Comparison of ENCODE assay signal across 26 mouse cellular contexts in genomic region chr4:71745741-71746140, GRCm38 (mm10). TPM values are rescaled to one million over a fixed set of nuclear protein-coding genes. Genes with fewer than 3 reads are reported as not detected.
DNase-seq lines count a peak whose midpoint lies in the region; ATAC-seq and TF ChIP-seq lines count a peak whose summit lies in the region.
"Had no signal": no experiment of that assay in that cellular context is flagged by ENCODE, and none has a peak within 500 bp of the region (broad histone marks: within the 10 kb centered on the region; RNA-seq: fewer than 3 reads in every experiment).

No protein-coding gene starts in this region.

- H3K9me3 ChIP-seq in CH12.LX (replicated peaks; ENCODE audit: low read length): peaks cover 19% of the 10 kb centered on the region
- H3K9me3 ChIP-seq in ES-E14 (ENCODE audit: control insufficient read depth, insufficient read depth, low read depth, low read length): no peaks in the 10 kb centered on the region
- H3K9me3 ChIP-seq in MEL (replicated peaks; ENCODE audit: insufficient read depth, low read length): no peaks in the 10 kb centered on the region
- H3K9me3 ChIP-seq in forebrain, embryonic 15.5 days: no peaks in the 10 kb centered on the region

- TF ChIP-seq POLR2A in CH12.LX (IDR thresholded peaks at IDR 0.05; ENCODE audit: low read depth, low read length): no peak
- no peak for TF ChIP-seq POLR2A in MEL (IDR thresholded peaks at IDR 0.05; ENCODE audit: control insufficient read depth in 1 of 2, insufficient read depth in 1 of 2, low read depth in 1 of 2, low read length in 2 of 2, poor library complexity in 1 of 2)

- in situ Hi-C loops in CH12.LX (cut with MboI; ENCODE audit: low pct_ligation_motif_present, low pct_unique_long_range_greater_than_20kb, low sequenced_read_pairs): no loop called here
- in situ Hi-C loops in ES-E14 (cut with MboI; ENCODE audit: low sequenced_read_pairs in 2 of 2, unreplicated experiment in 2 of 2): no loop called here

- H3K79me2 ChIP-seq in CH12.LX (replicated peaks; ENCODE audit: control insufficient read depth, extremely low read depth, insufficient read depth, poor library complexity, severe bottlenecking) (no peaks in the 10 kb centered on the region), MEL (ENCODE audit: control insufficient read depth, insufficient read depth, low read length, poor library complexity) (no peaks in the 10 kb centered on the region)

- TF ChIP-seq RAD21 in CH12.LX (IDR thresholded peaks at IDR 0.05; ENCODE audit: low read depth, low read length) (no peak), MEL (IDR thresholded peaks at IDR 0.05; ENCODE audit: low read depth, low read length) (no peak)

- H3K9ac ChIP-seq in CH12.LX (ENCODE audit: insufficient read depth, low read depth): no peak overlapping the region
- H3K9ac ChIP-seq in ES-E14 (ENCODE audit: insufficient read depth, low read depth, low read length, poor library complexity, severe bottlenecking): no peak overlapping the region
- no peak overlapping the region for H3K9ac ChIP-seq in MEL (ENCODE audit: control insufficient read depth, low read depth, low read length, poor library complexity, severe bottlenecking)
- H3K9ac ChIP-seq in forebrain, embryonic 15.5 days (replicated peaks): no peak overlapping the region

- no peak for TF ChIP-seq EP300 in CH12.LX (IDR thresholded peaks at IDR 0.05; ENCODE audit: low read length)
- no peak for TF ChIP-seq EP300 in MEL (IDR thresholded peaks at IDR 0.05; ENCODE audit: low read depth in 1 of 2, low read length in 2 of 2)

- H3K27ac ChIP-seq in CH12.LX (ENCODE audit: insufficient read depth, low read depth): no peak overlapping the region
- H3K27ac ChIP-seq in ES-E14 (ENCODE audit: insufficient read depth, low read depth, low read length, poor library complexity, severe bottlenecking): no peak overlapping the region
- H3K27ac ChIP-seq in MEL (ENCODE audit: control insufficient read depth, low read depth, low read length): no peak overlapping the region
- H3K27ac ChIP-seq in forebrain, embryonic 15.5 days (replicated peaks): no peak overlapping the region

- no peak for TF ChIP-seq CTCF in CH12.LX (conservative IDR thresholded peaks at IDR 0.05 in 1 of 2, IDR thresholded peaks at IDR 0.05 in 1 of 2; ENCODE audit: low read depth in 2 of 2, low read length in 2 of 2)
- no peak for TF ChIP-seq CTCF in MEL (IDR thresholded peaks at IDR 0.05 in 2 of 3, conservative IDR thresholded peaks at IDR 0.05 in 1 of 3; ENCODE audit: control insufficient read depth in 1 of 3, insufficient read depth in 1 of 3, low read depth in 2 of 3, low read length in 3 of 3, poor library complexity in 1 of 3, severe bottlenecking in 1 of 3)

- ATAC-seq in forebrain, embryonic 15.5 days (replicated peaks): no peak
- ATAC-seq: activated CD4-positive, CD25-positive, alpha-beta regulatory T cell, adult 4 months; CD4-positive, CD25-positive, alpha-beta regulatory T cell, adult 4 months; Patski had no signal

- no peak overlapping the region for H3K4me2 ChIP-seq in CH12.LX (ENCODE audit: insufficient read depth, low read depth, poor library complexity, severe bottlenecking)
- H3K4me2 ChIP-seq in forebrain, embryonic 15.5 days (replicated peaks): no peak overlapping the region

- H3K4me3 ChIP-seq in CH12.LX (replicated peaks in 1 of 3; ENCODE audit: low read depth in 2 of 3, low read length in 2 of 3, poor library complexity in 1 of 3): no peak overlapping the region
- no peak overlapping the region for H3K4me3 ChIP-seq in ES-E14 (ENCODE audit: insufficient read depth in 1 of 2, low read depth in 1 of 2, low read length in 2 of 2, poor library complexity in 1 of 2, severe bottlenecking in 1 of 2)
- no peak overlapping the region for H3K4me3 ChIP-seq in MEL (ENCODE audit: control insufficient read depth in 1 of 2, insufficient read depth in 1 of 2, low read depth in 2 of 2, low read length in 2 of 2)
- no peak overlapping the region for H3K4me3 ChIP-seq in forebrain, embryonic 15.5 days

- H3K36me3 ChIP-seq in CH12.LX (replicated peaks in 1 of 2; ENCODE audit: control insufficient read depth in 1 of 2, insufficient read depth in 1 of 2, low read length in 1 of 2) (no peaks in the 10 kb centered on the region), ES-E14 (ENCODE audit: control insufficient read depth, insufficient read depth, low read length, poor library complexity, severe bottlenecking) (no peaks in the 10 kb centered on the region), MEL (ENCODE audit: control insufficient read depth in 1 of 2, insufficient read depth in 2 of 2, low read length in 2 of 2) (no peaks in the 10 kb centered on the region)
- no peaks in the 10 kb centered on the region for H3K36me3 ChIP-seq in forebrain, embryonic 15.5 days
- H3K36me3 ChIP-seq: G1E had no signal

- dilution Hi-C loops in CH12.LX (cut with MboI; ENCODE audit: extremely low pct_ligation_motif_present, extremely low pct_unique_long_range_greater_than_20kb, low sequenced_read_pairs): no loop called here

- no peaks in the 10 kb centered on the region for H3K27me3 ChIP-seq in CH12.LX (replicated peaks)
- H3K27me3 ChIP-seq in MEL (ENCODE audit: control insufficient read depth in 1 of 2, insufficient read depth in 2 of 2, low read length in 2 of 2): no peaks in the 10 kb centered on the region
- no peaks in the 10 kb centered on the region for H3K27me3 ChIP-seq in forebrain, embryonic 15.5 days
- H3K27me3 ChIP-seq: Patski had no signal

- DNase-seq in CH12.LX (ENCODE audit: extremely low read depth) (no peak), ES-E14 (ENCODE audit: low read depth, low spot score) (no peak), MEL (ENCODE audit: low read depth, low spot score) (no peak)
- DNase-seq in gastrocnemius, postnatal 10 days: no peak
- no peak for DNase-seq in adrenal gland, adult (ENCODE audit: inconsistent age in 2 of 2, low spot score in 1 of 2)
- DNase-seq: adrenal gland, adult 2 months; adrenal gland, adult 8-10 months; adrenal gland, postnatal 10 days; adrenal gland, postnatal 14 days; adrenal gland, postnatal 25 days; adrenal gland, postnatal 36 days; B cell, adult 2 months; cerebellum, adult 11 months; cerebellum, adult 11-12 months; cerebellum, adult 18-20 months; cerebellum, adult 2 months; cerebellum, adult 8-10 months; cerebellum, adult 9-10 months; cerebellum, adult 9-11 months had no signal

- WGBS in forebrain, embryonic 15.5 days: 58% methylated on average over 1 of the region's 1 CpGs

- H3K4me1 ChIP-seq in CH12.LX (ENCODE audit: control insufficient read depth in 1 of 2, insufficient read depth in 2 of 2): no peaks in the 10 kb centered on the region
- no peaks in the 10 kb centered on the region for H3K4me1 ChIP-seq in ES-E14 (ENCODE audit: control insufficient read depth in 2 of 2, insufficient read depth in 2 of 2, low read length in 2 of 2, poor library complexity in 1 of 2)
- no peaks in the 10 kb centered on the region for H3K4me1 ChIP-seq in MEL (ENCODE audit: control insufficient read depth in 1 of 2, insufficient read depth in 2 of 2, low read length in 2 of 2)
- no peaks in the 10 kb centered on the region for H3K4me1 ChIP-seq in forebrain, embryonic 15.5 days

TF ChIP-seq in CH12.LX, 34 proteins besides CTCF, POLR2A, EP300 and RAD21 (continues in another document):
- TF ChIP-seq MAFK (IDR thresholded peaks at IDR 0.05; ENCODE audit: insufficient replicate concordance, low read length) (peak; percentile 81), JUND (conservative IDR thresholded peaks at IDR 0.05; ENCODE audit: low read depth, low read length) (no peak), E2F4 (IDR thresholded peaks at IDR 0.05; ENCODE audit: insufficient replicate concordance, low read depth, low read length) (no peak), ZMIZ1 (IDR thresholded peaks at IDR 0.05; ENCODE audit: low read depth, low read length) (no peak), RCOR1 (conservative IDR thresholded peaks at IDR 0.05; ENCODE audit: low read depth, low read length) (no peak), PAX5 (IDR thresholded peaks at IDR 0.05; ENCODE audit: low read length) (no peak), USF2 (conservative IDR thresholded peaks at IDR 0.05; ENCODE audit: low read depth, low read length) (no peak), MAX (IDR thresholded peaks at IDR 0.05; ENCODE audit: low read length) (no peak)

TF ChIP-seq in ES-E14, 5 proteins besides CTCF, POLR2A, EP300 and RAD21:
- TF ChIP-seq ZNF384 (IDR thresholded peaks at IDR 0.05; ENCODE audit: low read depth, low read length) (no peak), MAFK (IDR thresholded peaks at IDR 0.05; ENCODE audit: insufficient read depth, low read depth, low read length) (peak; percentile 93), CHD2 (IDR thresholded peaks at IDR 0.05; ENCODE audit: low read depth, low read length) (no peak)
TF ChIP-seq in ES-E14: peak in this region for 1.

TF ChIP-seq in MEL, 35 proteins besides CTCF, POLR2A, EP300 and RAD21:
- TF ChIP-seq USF1 (IDR thresholded peaks at IDR 0.05; ENCODE audit: low read depth, low read length) (no peak), MAZ (IDR thresholded peaks at IDR 0.05; ENCODE audit: low read depth, low read length) (no peak), MAFK (IDR thresholded peaks at IDR 0.05; ENCODE audit: borderline replicate concordance, low read depth, low read length) (peak; percentile 72), GABPA (IDR thresholded peaks at IDR 0.05; ENCODE audit: low read depth, low read length) (no peak), MAX (IDR thresholded peaks at IDR 0.05; ENCODE audit: low read length) (no peak), ZKSCAN1 (IDR thresholded peaks at IDR 0.05; ENCODE audit: low read depth, low read length) (no peak), ZNF384 (IDR thresholded peaks at IDR 0.05; ENCODE audit: low read depth, low read length) (no peak), MYB (IDR thresholded peaks at IDR 0.05; ENCODE audit: low read depth, low read length) (no peak)

RNA-seq across cellular contexts. Expression of gene Gm11232, which starts 12.0 kb away (rescaled TPM):
- total RNA-seq in CH12.LX (2012; rRNA removed): not detected in 2 replicates
- total RNA-seq in CH12.LX (2014; rRNA removed): not detected in 2 replicates
- not detected in 2 replicates for polyA plus RNA-seq in CH12.LX (2012; ENCODE audit: insufficient read length, low read depth)
- total RNA-seq in ES-E14 (2012; rRNA removed): 0.13 and 0.21 TPM in 2 replicates
- not detected in 2 replicates for total RNA-seq in MEL (2012; rRNA removed)
- not detected for polyA plus RNA-seq in MEL (2012; ENCODE audit: insufficient read depth in 1 of 2, insufficient read length in 2 of 2, low read depth in 1 of 2, low replicate concordance in 2 of 2, missing spikeins in 1 of 2)
- total RNA-seq in gastrocnemius, postnatal 10 days (2021): not detected
- polyA plus RNA-seq in forebrain, embryonic 15.5 days (2015; fragmentation: Nextera tagmentation; extraction: Ambion mirVana): not detected in 2 replicates
- total RNA-seq: adrenal gland, adult 18-20 months; adrenal gland, adult 2 months; adrenal gland, adult 8-10 months; adrenal gland, postnatal 10 days; adrenal gland, postnatal 14 days; adrenal gland, postnatal 25 days; adrenal gland, postnatal 36 days had no signal
- polyA plus RNA-seq: activated CD4-positive, CD25-positive, alpha-beta regulatory T cell, adult 4 months; adrenal gland, adult 2 months; C2C12; CD4-positive, CD25-positive, alpha-beta regulatory T cell, adult 4 months; cerebellum, adult 2 months; G1E; Patski had no signal

Comparison
In these comparisons a context has a peak if more than half of its experiments do, and no peak if none do; other contexts are left out.
1. Of the 35 proteins assayed by ChIP-seq in both MEL and CH12.LX: peak only in MEL: none; only in CH12.LX: none; in both: MAFK; in neither: 34.